Mouse (Mus musculus) c-Kit-negative CD71-positive TER-119-positive erythroid progenitor cells, embryonic 14.5 days (primary cell): ENCODE measurements around the gene Fxr1.
"Not testable (repeated sequence)": the region's sequence is repeated elsewhere in the genome, so short reads cannot be mapped to it uniquely, and the experiment has no call there.

Experiments used
- DNase-seq: peaks from one replicate; pipeline ENCODE4 v3.0.0-alpha.2; 2013; ENCODE audit warnings: low read depth, low spot score

Fxr1 gene

DNA sequence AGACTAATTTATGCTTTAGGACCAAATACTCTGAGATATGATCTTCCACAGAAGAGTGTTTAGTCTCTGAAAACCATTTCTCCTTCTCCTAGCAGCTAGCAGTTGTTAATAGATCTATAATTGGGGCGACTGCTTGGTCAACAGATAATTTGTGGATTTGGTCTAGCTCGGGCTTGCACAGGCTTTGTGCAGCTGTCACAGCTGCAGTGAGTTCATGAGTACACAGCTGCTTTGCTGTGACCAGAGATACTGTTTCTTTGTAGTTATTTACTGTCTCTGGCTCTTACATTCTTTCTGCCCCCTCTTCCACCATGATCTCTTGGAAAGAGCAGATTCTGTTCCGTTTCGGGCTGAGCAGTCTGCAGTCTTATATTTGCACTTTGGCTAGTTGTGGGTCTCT lies 22.2 kb downstream of the Fxr1 start:
- no peak for DNase-seq

DNA sequence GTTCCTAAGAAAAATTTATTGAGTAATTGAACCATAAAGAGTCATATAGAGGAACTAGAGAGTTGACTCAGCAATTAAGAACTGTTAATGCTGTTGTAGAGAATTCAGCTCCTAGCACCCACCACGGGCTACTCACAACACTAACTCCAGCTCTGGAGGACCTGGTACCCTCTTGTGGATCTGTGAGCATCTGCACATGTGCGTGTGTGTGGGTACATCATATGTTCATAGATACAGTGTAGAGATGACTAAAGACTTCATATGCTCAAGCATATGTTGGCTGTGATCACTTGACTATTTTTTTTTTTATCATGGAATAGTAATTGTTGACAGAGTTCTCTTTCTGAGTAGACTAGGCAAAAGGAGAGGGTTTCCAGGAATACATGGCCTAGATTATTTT lies 42.6 kb downstream of the Fxr1 start:
- no peak for DNase-seq

DNA sequence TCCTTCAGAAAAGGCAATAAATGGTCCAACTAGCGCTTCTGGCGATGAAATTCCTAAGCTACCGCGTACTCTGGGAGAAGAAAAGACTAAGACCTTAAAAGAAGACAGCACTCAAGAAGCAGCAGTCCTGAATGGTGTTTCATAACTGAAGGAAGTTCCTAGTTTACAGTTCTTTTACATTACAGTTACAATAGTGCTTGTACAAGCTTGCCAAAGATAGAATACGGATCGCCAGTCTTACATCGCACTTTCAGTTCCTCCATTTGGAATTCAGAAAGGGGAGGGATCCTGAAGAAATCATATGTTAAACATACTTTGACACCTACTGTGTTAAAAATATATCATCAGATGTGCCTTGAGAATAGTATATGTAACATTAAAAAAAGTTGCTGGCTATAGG lies 49.2 kb downstream of the Fxr1 start:
- DNase-seq: not testable (repeated sequence)

DNA sequence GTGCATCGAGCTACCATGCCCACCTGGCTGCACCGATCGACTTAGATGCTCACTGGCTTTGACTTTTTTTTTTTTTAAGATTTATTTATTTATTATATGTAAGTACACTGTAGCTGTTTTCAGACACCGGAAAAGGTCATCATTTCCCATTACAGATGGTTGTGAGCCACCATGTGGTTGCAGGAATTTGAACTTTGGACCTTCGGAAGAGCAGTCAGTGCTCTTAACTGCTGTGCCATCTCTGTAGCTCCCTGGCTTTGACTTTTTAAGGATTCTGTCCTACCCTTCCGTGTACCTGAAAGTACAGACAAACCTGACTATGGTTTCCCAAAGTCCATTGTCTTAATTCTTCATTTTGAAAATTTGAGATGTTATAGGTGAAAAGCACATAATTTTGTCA lies 53.0 kb downstream of the Fxr1 start:
- DNase-seq: no peak

DNA sequence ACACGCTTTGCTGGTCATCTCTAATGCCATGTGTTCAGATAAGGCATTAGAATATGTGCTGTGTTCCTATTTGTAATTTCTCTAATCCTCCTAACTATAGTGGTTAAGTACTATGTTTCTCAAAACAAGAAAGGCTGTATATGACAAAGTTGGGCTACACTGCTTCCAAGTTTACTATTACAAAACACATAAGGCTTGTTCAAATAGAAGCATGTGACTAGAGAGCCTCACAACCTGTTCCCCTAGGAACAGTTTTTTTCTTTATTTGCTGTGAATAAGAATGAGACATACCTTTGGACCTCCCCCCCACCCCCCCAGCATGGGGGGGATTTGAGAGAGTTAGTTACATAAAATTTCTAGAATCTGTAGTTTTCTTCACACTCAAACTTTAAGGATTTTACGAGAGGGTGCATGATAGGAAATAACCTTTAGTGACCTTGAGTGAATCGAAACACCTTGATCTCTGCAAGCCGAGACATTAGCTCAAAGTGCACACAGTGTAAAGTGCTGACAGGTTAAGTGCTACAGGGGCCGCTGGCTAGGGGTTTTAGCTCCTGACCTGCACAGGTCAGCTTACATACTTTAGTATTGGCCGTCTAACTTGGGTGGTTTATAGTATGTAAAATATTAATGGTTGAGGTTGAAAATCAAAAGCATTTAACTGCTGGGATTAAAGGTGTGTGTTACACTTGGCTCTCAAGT lies 56.5 kb downstream of the Fxr1 start:
- no peak for DNase-seq

DNA sequence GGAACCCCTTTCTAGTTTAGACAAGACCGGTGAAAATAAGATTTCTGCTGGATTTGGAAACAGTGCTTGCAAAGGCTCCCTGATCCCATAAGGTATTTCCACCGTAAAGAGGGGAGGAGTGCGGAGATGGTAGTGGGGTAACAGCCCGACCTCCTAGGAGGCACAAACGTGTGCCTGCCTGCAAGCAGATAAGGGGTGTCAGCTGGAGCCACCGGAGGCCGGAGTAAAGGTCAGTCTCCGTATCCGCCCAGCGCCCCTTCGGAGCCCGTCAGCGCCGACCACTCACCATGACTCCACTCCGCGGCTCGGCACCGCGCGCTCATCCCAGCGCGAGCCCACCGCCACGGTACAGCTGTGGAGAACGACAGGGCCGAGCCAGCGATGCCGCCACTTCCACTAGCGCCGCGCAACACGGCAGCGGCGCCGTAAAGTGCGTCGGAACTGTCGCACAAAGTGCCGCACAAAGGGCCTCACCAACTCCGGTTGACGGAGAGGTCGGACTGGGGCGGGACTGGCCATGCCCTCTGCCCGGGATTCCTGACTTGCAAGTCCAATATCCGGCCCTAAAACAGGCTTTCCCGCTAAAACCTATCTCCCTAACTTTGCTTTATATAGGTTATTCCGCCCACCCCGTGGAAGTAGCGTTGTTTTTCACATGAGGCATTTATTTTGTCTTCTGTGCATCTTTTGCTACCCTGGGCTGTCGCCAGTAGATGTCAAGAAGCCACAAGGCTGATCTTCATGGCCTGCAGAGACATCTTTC lies 61.3 kb downstream of the Fxr1 start, which contains the start of gene Dnajc19:
Gene Dnajc19 (minus strand): TSS at position 422 of the 763 bp plus-strand sequence.
- DNase-seq: peak; percentile 85

DNA sequence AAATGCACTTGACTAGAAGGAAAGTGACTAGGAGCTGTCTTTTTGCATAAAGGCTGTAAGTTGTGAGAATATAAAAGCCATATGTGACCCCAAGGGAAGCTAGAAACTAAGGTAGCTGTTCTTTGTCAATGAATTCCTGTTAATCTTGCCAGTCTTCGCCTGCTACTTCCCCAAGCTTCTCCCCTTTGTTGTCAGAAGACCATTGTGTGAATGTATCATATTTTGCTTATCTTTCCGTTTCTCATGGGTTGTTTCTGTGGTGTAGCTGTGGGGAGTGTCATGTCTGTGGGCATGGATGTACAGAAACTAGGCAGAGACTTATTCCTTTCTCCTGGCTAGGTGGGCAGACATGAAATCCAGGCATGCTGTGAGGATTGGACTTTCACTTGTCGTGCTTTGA lies 62.2 kb downstream of the Fxr1 start:
- DNase-seq: no peak

DNA sequence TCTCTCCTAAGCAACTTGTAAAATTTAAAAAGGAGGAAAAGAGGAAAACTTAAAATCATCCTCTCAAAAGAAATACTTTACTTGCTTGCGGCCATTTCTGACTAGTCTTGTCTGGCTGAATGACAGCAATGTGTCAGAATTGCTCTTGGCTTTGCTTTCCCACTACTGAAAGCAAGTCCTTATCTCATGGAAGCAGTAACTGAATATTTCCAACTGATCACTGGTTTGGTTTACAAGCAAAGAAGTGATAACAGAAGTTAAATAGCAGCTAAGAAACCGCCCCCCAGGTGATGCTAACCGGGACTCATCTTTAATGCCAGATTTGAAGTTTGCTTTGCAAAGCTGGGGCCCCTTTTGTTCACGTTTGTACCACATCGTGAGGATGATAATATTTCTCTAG lies 63.9 kb downstream of the Fxr1 start:
- DNase-seq: no peak

DNA sequence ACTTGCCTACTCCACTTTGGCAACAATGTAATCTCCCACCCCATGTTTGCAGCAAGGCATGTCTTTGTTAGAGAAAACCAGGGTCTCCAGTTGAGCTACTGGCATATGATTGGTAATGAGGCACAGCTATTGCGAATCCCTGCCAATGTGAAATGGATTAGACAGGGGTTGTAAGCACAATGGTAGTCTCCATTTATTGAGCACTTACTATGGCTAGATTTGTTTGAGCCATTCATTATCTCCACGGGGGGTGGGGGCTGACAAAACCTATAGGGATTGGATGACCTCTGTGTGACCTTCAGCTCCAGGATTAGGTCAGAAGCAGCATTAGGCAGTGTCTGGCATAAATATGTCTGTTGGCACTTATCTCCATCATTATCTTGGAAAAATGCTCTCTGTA lies 83.1 kb downstream of the Fxr1 start:
- DNase-seq: no peak

DNA sequence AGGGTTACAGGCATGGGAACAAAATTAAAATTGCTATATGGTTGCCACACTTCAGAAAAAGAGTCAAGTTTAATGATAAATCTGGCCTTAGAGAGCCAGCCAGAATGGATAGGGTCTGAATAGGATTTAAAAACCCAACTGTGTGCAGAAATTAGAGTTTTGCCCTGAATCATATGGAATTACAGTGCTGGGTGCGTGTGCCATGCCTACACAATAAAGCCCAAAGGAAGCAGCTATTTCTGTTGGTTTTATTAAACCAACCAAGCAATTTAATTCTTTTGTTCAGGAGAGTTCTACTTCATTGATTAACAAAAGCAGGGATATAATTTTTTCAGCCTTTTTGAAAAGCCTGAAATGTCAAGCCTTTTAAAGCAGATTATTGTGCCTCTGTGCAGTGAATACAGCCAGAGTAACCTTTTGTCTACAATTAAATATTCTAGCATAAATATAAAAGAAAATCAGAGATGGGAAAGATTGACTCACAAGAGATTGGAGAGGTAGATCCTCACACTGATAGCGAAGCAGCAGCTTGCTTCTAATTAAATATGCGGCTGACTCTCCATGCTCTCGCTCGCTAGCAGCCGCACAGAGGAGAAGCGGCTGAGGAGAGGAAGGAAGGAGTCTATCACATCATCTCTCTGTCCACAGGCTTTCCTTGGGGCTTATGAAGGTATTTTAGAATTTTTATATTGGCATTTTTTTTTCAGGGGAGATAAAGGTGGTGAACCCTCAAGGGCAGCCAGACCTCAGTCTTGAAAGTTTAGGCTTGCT lies 84.3 kb downstream of the Fxr1 start:
- no peak for DNase-seq

DNA sequence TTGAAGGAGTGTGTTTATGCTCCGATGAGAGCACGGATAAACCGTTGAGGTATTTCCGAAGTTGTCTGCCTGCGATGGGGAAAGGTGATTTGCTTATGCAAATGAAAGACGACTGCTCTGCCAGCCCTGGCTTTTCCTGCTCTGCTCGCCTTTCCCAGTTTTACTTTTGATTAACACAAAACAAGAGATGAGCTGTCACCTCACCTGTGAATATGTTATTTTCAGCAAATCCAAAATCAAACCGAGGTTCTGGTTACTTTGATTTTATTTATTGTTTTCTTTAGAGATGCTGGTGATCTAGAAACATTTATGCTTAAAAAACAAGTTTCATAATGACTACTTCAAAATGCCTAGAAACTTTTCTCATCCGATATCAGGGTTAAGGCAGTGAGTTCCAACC lies 86.7 kb downstream of the Fxr1 start:
- DNase-seq: no peak

DNA sequence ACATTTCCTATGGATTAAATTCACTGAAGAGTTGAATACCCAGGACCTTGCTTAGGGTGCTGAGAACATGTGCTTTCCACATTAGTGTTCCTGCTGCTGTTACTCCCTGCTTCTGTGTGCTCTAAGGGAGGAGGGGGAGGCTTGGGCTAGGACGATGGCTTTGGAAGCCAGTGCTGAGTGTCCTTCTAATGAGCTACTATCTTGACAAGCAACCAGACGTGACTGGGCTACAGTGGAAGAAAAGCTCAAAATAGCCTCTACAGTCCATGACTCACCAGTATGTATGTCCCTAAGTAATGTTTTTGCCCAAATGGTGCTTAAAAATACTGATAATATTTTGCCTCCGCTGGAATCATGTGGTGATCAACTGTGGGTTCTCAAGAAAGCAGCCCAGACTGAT lies 87.9 kb downstream of the Fxr1 start:
- no peak for DNase-seq

DNA sequence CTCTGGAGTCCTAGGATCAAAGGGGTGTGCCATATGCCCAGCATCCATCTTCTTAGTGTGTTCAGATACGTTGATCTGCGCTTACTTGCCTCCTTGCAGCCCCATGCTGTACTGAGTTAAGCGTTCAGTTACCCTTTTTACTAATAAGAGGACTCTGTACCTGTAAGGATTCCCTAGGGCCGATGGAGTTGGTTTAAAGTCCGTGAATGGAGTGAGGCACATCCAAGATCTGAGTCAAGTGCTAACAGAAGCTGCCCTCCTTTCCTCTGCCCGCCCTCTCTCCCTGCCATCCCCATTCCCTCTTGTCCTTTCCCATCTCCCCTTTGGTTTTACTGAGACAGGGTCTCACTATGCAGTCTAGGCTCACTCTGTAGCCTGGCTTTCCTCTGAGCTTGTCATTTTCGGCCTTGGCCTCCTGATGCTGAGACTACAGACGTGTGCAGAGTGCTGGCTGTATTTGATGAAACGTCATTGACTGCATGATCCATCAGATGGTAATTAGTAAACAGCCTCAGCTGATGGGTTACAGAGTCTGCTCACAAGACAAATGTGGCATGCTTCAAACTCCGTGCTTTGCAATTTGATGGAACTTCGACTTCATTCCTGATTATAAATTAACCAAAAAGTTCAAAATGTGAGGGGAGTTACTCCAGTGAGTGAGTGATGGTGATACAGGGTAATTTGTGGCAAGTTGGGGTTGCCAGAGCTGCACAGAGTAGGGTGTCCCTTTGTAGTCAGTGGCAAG lies 92.4 kb downstream of the Fxr1 start:
- DNase-seq: no peak

DNA sequence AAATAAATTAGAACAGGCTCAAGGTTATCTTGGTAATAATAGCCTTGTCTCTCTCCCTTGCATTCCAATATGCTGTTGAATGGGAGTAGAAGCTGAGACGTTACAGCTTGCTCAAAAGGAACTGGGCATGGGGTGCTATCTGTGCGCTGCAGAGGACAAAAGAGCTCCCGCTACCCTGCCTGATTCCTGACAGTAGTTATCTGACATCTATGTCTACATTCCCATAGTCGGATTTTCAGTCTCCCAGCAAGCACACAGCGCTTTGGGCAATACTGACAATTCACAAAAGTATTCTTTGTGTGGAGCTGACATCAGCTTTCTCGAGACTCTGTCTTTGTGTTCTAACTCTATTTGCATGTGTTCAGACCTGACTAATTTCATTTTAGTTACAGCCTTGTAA lies 96.1 kb downstream of the Fxr1 start:
- DNase-seq: no peak

DNA sequence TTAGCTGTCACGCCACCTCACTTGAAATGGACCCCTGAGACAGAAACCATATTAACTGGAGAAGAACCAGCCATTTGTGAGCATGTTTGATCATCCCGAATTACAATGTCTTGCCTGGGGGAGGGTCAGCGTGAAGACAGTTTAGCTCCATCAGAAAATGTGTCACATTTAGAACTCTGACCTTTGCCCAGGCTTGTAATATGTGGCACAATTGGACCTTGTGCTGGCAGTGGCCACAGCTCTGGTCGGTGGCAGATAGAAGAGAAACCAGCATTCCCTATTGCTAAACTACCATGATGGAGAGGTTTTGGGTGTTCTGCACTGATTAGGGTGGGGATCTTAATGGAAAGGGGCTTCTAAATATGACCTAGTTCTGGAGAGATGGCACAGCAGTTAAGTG lies 100.1 kb downstream of the Fxr1 start:
- DNase-seq: no peak
